Mouse (Mus musculus) lung, adult 18-20 months (tissue): Measurements from ENCODE around the gene Wdr20.
"Not testable (repeated sequence)": the region's sequence is repeated elsewhere in the genome, so short reads cannot be mapped to it uniquely, and the experiment has no call there.

ENCODE experiments used
- DNase-seq, 2 experiments: peaks; one replicate each; pipeline ENCODE4 v3.0.0; 2022; ENCODE audit warnings: mixed read lengths in 2 of 2

The Wdr20 gene

DNA sequence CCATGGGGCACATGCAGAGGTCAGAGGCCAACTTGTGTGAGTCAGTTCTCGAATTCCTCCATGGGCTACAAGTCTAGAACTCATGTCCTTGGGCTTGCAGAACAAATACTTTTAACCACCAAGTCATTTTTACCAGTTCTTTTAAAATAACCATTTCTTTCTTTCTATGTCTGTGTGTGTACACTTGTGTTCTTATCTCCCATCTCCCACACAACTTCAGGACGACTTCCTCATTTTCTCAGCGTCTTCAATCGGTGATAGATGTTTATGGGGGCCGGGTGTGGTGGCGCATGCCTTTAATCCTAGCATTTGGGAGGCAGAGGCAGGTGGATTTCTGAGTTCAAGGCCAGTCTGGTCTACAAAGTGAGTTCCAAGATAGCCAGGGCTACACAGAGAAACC, 23.5 kb upstream of the Wdr20 start:
- DNase-seq = no peak

DNA sequence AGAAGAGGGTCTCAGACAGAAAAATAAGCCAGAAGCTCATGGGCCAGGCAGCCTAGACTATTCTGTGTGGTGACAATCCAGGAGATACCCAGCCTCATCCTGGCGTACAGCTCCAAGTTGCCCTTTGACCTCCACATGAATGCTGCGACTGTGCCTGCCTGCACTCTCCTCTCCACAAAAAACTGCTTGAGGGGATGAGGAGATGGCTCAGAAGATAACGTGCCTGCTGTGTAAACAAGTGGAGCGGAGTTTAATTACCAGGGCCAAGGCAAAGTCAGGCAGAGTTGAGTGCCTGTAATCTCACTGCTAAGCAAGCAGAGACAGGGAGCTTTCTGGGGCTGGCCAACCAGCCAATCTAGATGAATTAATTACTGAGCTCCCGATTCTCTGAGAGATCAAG, 21.7 kb upstream of the Wdr20 start:
- DNase-seq = no peak

DNA sequence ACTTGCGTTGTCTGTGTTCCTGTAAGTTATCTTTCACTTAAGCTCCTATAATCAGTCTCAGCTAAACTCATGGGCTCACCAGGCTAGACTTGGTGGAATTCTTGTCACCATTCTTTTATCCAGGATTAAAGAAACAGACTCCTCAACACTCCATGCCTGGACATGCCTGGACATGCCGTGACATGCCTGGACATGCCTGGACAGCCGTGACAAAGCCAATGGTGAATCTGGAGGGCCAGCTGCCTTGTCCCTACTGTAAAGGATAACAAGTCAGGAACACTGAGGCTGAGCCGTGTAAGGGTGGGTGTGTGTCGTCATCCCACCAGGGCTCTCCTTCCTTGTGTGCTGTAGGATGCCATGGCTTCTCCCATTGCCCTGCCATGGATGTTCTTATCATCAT, 12.7 kb upstream of the Wdr20 start:
- DNase-seq = no peak

DNA sequence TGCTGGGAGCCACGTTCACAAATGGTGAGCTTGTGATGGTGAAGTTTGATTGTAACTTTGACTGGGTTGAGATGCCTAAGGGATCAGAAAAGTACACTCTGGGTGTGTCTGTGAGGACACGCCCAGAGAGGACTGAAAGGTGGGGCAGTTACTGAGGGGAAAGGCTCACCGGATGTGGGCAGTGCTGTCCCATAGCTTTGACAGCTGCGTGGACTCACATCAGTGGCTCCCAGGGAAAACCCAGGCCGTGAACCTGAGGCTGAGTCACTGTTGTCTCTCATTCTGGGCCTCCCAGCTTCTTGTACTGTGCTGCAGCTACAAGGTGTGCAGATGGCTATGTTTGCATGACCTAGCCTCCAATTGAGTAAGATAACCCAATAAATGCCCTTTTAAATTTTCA, 12.3 kb upstream of the Wdr20 start:
- no peak for DNase-seq

DNA sequence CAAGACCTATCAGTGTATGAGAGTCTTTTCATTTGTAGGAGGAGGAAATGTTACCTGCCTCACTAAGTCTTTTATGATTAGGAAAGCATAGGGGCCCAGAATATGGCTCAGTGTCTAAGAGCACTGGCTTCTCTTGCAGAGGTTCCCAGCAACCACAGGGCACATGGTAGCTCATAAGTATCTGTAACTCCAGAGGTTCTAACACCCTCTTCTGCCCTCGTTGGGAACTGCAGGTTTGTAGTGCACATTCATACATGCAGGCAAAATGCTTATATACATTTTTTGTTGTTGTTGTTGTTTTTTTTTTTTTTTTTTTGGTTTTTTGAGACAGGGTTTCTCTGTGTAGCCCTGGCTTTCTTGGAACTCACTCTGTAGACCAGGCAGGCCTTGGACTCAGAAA, 11.3 kb upstream of the Wdr20 start:
- DNase-seq = no peak

DNA sequence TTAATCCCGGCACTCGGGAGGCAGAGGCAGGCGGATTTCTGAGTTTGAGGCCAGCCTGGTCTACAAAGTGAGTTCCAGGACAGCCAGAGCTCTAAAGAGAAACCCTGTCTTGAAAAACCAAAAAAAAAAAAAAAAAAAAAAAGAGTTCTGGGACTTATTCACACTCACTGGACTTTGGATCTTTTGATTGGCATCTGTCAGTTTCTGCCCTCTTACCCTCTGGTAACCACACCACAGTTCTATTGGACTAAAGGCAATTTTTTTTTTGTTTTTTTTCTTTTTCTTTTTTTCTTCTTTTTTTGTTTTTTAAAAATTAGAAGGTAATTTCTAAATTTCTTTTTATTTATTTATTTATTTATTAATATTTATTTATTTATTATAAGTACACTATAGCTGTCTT, 4.5 kb upstream of the Wdr20 start:
- not testable (repeated sequence) for DNase-seq

DNA sequence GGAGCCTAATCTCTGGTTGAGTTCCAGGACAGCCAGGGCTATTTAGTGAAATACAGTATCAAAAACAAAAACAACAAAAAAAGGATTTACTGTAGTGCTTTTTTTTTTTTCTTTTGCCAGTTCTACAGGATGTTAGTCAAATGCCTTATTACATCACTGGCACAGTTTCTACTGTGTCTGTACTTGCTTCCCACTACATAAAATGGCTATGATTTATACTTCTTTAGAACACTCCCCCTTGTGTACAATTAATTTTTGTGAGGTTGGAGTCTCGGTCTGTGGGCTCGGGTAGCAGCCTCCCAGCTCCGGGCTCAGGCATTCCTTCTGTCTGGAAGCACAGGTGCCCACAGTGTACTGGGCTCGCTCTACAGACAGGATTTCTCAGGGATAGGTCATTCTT, 1.1 kb upstream of the Wdr20 start:
- DNase-seq = no peak

DNA sequence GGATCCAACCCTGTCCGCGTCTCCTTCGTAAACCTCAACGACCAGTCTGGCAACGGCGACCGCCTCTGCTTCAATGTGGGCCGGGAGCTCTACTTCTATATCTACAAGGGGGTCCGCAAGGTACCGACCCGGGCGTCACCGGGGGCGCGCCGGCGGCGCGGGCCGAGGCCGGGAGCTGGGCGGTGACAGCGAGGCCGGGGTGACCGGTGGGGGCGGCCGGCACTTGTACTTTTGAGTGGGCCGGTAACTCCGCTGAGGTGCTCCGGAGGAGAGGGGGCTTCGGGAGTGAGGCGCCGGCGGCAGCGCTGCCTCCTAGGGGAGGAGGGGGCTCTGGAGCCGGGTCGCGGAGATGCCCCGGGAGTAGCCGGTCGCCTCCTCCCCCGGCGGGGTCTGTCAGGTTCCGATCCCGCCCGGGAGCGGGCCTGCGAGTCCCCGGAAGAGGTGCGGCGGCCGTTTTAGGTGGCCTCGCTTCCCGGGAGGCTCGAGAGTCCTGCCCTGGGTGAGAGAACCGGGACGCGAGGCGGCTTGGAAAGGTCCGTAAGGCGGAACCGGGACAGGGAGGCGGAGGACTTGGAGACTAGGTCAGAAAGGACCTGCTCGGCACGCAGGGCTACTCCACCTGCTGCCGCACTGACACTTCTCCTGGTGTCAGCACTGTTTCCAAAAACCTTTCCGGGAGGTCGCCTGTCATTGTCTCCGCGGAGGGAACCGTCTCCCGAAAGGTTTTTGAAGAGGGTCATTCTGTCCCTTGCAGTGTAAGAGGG, 596 bp downstream of the Wdr20 start:
- DNase-seq = peak; percentile 26 to 27

DNA sequence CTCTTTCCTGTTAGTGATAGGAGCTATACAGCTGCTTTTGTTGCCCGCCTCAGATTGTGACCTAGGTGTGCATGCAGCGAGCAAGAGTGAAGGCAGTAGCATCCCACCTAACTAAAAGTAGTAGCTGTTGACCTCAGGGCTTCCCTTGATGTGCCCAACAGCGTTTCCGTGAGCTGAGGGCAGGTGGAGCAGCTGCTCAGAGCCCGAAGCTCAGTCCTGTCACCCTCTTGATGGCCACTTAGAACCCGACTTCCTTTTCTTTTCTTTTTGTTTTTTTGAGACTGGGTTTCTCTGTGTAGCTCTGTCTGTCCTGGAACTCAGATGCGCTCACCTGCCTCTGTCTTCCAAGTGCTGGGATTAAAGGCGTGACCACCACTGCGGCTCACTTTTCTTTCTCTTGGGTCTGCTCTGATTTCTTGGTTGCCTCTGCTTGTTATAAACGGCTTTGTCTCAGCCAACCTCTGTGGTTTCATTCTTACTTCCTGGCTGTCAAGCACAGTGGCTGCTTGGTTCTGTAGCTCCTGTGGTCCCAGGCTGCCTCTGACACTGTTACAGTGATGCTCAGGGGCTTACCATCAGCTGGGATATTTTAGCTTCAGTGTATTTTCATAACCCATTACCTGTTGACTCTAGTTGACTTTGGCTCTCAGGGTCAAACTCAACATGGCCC, 13.2 kb downstream of the Wdr20 start:
- no peak for DNase-seq

DNA sequence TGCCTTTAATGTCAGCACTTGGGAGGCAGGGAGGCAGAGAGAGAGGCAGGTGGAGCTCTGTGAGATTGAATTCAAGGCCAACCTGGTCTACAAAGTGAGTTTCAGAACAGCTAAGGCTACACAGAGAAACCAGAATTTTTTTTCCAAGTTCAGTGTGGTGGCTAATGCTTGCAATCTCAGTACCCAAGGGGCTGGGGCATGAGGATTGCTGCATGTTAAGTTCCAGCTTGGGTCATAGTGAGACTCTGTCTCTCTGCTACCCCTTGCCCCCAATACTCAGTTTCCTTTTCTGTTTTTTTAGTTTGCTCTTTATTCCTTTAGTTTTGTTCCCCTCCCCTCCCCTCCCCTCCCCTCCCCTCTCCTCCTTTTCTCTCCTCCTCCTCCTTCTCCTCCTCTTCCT, 15.0 kb downstream of the Wdr20 start:
- no peak for DNase-seq

DNA sequence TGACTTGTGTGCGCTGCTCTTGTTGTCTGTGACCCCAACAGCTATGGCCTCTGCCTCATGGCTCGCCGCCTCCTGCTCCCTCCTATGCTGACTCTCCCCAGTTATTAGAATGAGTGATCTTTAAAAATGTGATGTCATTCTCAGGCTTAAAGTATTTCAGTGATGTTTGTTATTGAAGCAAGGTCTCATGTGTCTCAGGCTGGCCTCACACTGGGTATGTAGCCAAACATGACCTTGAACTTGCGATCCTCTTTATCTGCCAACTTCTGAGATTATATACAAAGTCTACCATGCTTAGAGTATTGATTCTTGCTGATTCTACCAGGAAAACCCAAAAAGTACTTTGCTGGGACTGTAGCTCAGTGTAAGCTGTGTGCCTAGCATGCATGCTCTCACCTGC, 16.2 kb downstream of the Wdr20 start:
- DNase-seq = no peak

DNA sequence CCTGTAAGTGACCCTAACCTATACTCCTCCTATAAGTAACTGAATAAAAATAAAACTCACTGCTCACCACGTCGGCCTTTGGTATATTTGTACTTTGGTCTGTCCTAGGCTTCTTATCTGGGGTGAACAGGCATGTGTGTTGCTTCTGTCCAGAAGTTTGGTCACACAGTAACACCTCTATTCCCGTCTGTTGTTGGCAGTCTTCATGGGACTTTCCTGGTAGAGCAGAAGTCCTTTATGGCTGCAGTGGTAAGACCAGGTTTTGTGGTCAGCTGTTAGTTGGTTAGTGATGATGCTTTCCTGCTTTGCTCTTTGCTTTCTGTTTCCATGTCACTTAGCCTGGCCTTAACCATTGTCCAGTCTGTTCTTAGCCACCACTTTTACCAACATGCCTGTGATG, 19.4 kb downstream of the Wdr20 start:
- no peak for DNase-seq

DNA sequence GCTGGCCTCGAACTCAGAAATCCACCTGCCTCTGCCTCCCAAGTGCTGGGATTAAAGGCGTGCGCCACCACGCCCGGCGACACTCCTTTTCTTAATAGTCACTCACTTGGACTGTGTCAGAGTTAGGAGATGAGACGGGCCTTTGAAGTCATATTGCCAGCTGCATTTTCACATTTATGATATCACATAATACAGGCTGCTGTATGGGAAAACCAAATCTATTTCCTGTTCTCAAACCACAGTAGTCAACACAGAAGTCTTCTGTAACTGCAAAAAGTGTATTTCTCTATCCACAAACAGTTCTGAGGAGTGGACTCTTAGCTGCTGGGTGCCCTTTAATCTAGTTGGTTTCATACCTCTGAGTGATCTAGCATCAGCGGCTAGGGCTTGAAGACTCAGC, 21.2 kb downstream of the Wdr20 start:
- no peak for DNase-seq

DNA sequence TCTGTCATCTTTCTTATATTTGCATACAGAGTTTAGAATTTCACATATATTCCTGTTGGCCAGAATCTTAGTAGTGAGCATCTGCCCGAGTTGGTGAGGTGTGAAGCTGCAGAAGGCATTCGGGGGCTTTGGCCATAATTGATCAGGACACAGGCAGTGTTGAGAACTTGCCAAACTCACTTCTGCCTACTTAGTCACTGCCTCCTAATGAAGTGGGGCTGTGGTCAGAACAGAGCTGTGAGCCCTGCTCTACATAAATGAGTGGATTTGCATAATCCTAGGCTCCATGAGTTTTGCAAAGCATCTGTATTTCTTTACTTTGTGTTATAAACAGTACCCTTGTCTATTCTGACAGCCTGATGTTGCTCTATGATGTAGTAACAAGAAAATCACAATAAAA, 24.6 kb downstream of the Wdr20 start:
- DNase-seq = no peak

DNA sequence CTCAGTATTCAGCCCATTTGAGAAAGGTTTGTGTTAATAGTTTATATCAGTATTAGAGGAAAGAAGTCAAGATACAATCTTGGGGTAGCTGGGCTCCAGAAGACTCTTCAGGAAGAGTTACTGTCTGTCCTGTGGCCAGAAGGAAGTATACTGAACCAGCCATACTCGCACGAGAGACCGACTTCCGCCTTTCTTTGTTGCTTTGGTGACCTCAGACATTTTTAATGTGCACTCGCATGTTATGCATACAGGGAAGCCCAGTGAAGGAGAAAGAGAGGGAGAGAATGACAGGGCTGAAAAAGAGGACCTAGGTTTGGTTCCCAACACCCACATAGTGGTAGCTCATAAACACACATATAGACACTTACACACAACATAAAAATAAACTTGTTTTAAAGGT, 26.8 kb downstream of the Wdr20 start:
- no peak for DNase-seq

DNA sequence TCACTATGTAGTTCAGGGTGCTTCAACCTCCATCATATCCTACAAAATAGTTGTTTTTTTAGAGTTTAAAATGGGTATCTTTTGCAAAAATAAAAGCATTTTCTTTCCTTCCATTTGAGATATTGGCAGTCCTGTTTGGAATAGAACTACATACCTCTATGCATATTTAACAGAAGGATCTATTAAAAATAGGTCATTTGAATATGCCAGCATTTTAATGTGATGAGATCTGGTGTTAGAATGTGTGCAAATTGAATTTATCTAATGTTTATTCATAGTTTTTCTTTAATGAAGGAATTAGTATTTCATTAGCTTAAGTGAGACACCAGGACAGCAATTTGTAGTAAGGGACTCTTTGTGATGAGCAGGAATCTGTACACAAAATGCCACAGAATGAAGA, 30.8 kb downstream of the Wdr20 start:
- no peak for DNase-seq

DNA sequence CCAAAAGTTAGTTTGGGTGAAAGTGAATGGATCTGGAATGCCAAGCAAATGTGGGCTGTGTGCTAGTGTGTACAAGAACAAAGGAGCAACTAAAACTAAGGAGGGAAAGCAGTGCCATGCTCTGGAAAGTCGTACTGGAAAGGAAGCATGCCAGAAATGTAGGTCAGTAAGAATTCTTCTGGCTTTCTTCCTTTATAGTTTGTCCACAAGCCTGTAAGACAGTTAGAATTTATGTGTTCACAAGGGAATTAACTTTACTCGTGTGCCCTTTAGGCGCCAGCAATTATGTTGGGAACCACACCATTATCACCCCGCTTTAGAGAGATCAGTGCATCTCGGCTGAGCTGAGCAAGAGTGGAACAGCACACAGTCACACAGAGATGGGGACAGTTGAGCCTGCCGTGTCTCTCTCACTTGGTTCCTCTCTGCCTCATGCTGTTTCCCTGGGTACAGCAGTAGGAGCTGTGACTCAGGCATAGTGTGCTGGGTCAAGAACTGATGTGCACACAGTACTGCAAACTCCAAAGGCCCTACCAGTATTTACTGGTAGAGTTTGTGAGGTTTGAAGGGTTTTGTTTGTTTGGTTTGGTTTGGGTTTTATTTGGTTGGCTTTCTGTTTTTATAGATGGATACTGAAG, 32.0 kb downstream of the Wdr20 start:
- DNase-seq = no peak

DNA sequence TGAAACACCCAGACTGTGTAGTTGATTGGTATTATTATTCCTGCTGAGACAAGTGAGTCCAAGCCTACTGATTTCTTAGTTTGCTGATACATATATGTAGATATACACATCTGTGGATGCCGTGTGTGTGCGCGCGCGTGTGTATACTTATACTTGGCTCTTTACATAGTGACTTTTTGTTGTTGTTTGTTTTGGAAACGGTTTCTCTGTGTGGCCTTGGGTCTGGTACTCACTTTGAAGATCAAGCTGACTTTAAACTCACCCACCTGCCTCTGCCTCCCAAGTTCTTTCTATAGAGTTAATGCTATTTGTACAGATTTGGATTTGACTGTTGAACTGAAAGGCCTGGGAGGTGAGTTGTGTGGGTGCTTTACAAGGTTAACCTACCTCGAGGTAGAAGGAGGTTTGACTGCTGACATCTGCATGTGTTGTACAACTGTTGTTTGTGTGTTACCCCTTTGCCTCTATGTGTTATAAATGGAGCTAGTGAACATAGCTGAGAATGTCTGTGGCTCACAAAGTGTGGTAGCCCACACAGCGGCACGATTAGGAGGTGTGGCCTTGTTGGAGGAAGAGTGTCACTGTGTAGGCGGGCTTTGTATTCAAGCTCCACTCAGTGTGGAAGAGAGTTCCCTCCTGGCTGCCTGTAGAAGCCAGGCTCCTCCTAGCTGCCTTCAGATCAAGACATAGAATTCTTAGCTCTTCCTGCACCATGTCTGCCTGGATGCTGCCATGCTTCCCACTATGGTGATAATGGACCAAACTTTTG, 32.9 kb downstream of the Wdr20 start:
- peak in 1 of 2 experiments; percentile 17 for DNase-seq

DNA sequence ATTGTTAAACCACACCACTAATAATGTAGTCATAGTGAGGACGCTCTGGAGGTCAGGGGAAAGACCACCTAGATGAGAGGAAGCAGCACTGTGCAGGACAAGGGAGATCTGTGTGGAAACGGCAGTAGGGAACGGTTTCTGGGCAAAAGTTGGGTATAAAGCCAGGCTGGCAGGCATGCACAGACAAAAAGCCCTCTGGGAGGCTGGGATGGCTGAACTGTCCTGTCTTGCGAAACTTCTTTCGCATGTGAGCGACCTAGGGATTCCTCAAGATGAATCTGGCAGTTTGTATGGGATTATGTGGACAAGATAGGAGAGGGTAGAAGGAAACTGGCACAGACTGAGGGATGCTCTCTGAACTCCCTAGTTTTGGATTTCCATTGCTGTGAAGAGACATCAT, 34.2 kb downstream of the Wdr20 start:
- DNase-seq = no peak

DNA sequence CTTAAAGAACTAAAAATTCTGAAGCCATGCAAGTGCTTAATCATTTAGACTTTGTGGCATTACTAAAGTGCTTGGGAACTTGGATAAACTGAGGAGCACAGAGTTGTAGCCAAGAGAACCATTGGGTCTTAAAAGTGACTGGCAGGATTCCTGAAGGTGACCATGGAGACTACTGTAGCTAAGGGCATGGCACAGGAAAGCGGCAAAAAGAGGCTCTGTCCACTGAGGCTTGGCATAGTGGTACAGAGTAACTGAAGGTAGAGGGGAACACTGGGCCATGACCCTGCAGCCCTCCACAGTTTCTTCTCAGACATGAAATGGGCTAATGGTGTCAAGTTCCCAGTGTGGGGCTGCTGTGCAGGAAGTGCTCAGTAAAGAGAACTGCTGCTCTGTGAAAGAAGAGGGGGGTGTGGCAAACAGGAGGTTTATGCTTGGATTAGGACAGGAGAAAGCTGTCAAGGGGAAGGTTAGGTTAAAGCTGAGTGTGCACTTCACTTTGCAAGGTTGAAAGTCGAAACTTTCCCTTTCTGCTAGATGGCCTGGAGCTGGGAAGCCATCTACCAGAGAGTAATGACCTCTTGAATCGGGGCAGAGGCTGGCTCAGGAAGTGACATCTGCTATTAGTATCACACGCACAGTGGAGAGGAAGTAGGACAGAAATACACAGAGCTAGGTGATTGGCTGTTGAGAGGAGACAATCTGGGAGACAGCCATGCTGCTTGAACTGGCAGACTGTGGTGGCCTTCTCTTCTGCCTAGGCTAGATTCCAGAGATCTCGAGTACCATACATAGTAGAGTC, 38.1 kb downstream of the Wdr20 start:
- DNase-seq = no peak

DNA sequence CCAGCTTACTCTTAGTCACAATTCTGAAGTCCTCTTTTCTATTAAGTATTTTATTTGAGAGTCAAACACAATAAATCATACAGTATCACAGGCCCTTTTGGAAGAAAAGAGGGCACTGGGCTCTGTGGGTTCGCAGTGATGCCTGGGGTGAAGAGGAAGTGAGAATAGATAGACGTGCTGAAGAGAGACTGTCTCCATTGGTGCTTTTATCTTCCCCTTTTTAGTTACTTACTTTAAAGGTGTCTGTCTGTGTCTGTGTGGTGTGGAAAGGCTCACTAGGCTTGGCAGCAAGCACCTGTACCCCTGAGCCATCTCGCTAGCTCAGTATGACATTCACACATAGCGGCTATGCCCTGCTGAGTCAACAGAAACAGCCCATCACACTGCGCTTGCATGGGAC, 40.1 kb downstream of the Wdr20 start:
- DNase-seq = no peak

DNA sequence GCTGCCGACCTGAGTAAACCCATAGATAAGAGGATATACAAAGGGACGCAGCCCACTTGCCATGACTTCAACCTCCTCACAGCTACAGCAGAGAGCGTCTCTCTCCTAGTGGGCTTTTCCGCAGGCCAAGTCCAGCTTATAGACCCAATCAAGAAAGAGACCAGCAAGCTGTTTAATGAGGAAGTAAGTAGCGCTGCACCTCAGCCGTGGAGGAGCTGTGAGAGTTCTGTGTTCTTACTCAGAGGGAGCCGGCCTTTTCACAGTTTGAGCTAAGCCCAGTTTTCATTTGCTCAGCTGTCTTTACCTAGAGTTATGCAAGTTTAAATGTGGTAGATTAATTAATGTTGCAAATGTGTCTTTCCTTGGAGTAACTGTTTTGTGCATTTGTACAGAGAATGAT, 41.6 kb downstream of the Wdr20 start:
- DNase-seq = no peak

DNA sequence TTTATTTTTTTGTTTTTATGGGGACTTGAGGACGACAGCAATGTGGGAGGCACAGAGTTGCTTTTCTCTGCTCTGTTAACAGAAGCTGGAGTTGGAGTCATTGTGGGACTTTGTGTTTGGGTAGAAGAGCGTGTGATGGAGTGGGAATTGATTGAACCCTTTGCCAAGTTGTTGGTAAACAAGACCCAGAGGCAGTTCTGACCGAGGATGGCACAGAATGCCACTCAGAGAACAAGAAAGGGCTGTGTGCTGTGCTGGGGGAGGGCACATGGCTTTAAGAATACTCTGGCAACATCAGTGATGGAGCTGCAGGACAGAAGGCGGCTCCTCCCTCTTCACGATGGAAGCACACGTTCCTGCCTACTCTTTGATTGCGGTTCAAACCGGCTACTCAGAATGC, 43.4 kb downstream of the Wdr20 start:
- no peak for DNase-seq
